Mouse (Mus musculus): ENCODE measurements around the gene Bcas1. TPM values are rescaled to one million over a fixed set of nuclear protein-coding genes. Genes with fewer than 3 reads are reported as not detected.

Gene Bcas1
- polyA plus RNA-seq, 1 experiment from 2014 or later = 1.00 TPM

- H3K27me3 ChIP-seq = peaks cover 8% of the 10 kb centered on the region; the same call in 1 of the 2 replicates
- H3K4me1 ChIP-seq = peaks cover 24% of the 10 kb centered on the region
- no peaks in the 10 kb centered on the region for H3K36me3 ChIP-seq (replicated peaks)
- peak overlapping the region; percentile 59 for H3K9ac ChIP-seq
- H3K4me3 ChIP-seq (replicated peaks) = peak overlapping the region; percentile 38
- no peaks in the 10 kb centered on the region for H3K9me3 ChIP-seq
- 24% methylated on average over 20 of the region's 20 CpGs for WGBS
- H3K4me2 ChIP-seq = peak overlapping the region; percentile 72
- ATAC-seq (ENCODE audit: low FRiP score) = peak; percentile 48
- peak overlapping the region; percentile 69 for H3K27ac ChIP-seq
These were observed 107.8 kb downstream of the Bcas1 start for GRCm38 (mm10) chr2:170319533-170320463.

- Histone ChIP-seq H3K4me3 (replicated peaks) (peak overlapping the region; percentile 38), H3K27me3 (peaks cover 8% of the 10 kb centered on the region; the same call in 1 of the 2 replicates), H3K36me3 (replicated peaks) (no peaks in the 10 kb centered on the region), H3K9me3 (no peaks in the 10 kb centered on the region), H3K4me2 (peak overlapping the region; percentile 72), H3K27ac (peak overlapping the region; percentile 69), H3K4me1 (peaks cover 23% of the 10 kb centered on the region), H3K9ac (peak overlapping the region; percentile 36; the same call in 1 of the 2 replicates)
- ATAC-seq (ENCODE audit: low FRiP score) = peak; percentile 94
- whole genome bisulfite sequencing = 10% methylated on average over 25 of the region's 25 CpGs
These were observed 108.7 kb downstream of the Bcas1 start for GRCm38 (mm10) chr2:170318713-170319532.

GRCm38 (mm10) chr2:170316774-170317173 lies 110.9 kb downstream of the Bcas1 start:
- no peak overlapping the region for H3K27ac ChIP-seq
- H3K4me1 ChIP-seq = peaks cover 14% of the 10 kb centered on the region
- no peaks in the 10 kb centered on the region for H3K9me3 ChIP-seq
- H3K27me3 ChIP-seq = peaks cover 4% of the 10 kb centered on the region; the same call in 1 of the 2 replicates
- H3K36me3 ChIP-seq (replicated peaks) = no peaks in the 10 kb centered on the region
- no peak for ATAC-seq (ENCODE audit: low FRiP score)
- no peak overlapping the region for H3K4me2 ChIP-seq
- no peak overlapping the region for H3K9ac ChIP-seq
- 91% methylated on average over 4 of the region's 4 CpGs for WGBS
- H3K4me3 ChIP-seq (replicated peaks) = no peak overlapping the region

GRCm38 (mm10) chr2:170316344-170316743 lies 111.3 kb downstream of the Bcas1 start:
- H3K9ac ChIP-seq = no peak overlapping the region
- peaks cover under 1% of the 10 kb centered on the region; the same call in 1 of the 2 replicates for H3K27me3 ChIP-seq
- no peak overlapping the region for H3K4me2 ChIP-seq
- no peak for ATAC-seq (ENCODE audit: low FRiP score)
- H3K4me3 ChIP-seq (replicated peaks) = no peak overlapping the region
- no peaks in the 10 kb centered on the region for H3K9me3 ChIP-seq
- WGBS = 90% methylated on average over 8 of the region's 8 CpGs
- no peak overlapping the region for H3K27ac ChIP-seq
- H3K36me3 ChIP-seq (replicated peaks) = no peaks in the 10 kb centered on the region
- H3K4me1 ChIP-seq = peaks cover 13% of the 10 kb centered on the region

- no peak overlapping the region for H3K27ac ChIP-seq
- peaks cover 4% of the 10 kb centered on the region; the same call in 1 of the 2 replicates for H3K27me3 ChIP-seq
- H3K36me3 ChIP-seq (replicated peaks) = no peaks in the 10 kb centered on the region
- no peak overlapping the region for H3K9ac ChIP-seq
- H3K4me2 ChIP-seq = no peak overlapping the region
- no peak for ATAC-seq (ENCODE audit: low FRiP score)
- peaks cover 15% of the 10 kb centered on the region for H3K4me1 ChIP-seq
- no peaks in the 10 kb centered on the region for H3K9me3 ChIP-seq
- no peak overlapping the region for H3K4me3 ChIP-seq (replicated peaks)
- WGBS = 92% methylated on average over 6 of the region's 6 CpGs
These were observed 116.7 kb downstream of the Bcas1 start for GRCm38 (mm10) chr2:170310988-170311359.

- 86% methylated on average over 13 of the region's 13 CpGs for WGBS
- H3K27me3 ChIP-seq = peaks cover 4% of the 10 kb centered on the region; the same call in 1 of the 2 replicates
- no peak for ATAC-seq (ENCODE audit: low FRiP score)
- H3K36me3 ChIP-seq (replicated peaks) = no peaks in the 10 kb centered on the region
- H3K27ac ChIP-seq = no peak overlapping the region
- peaks cover 15% of the 10 kb centered on the region for H3K4me1 ChIP-seq
- H3K4me3 ChIP-seq (replicated peaks) = no peak overlapping the region
- no peak overlapping the region for H3K9ac ChIP-seq
- no peak overlapping the region for H3K4me2 ChIP-seq
- H3K9me3 ChIP-seq = no peaks in the 10 kb centered on the region
These were observed 117.2 kb downstream of the Bcas1 start for GRCm38 (mm10) chr2:170310310-170310987.

- Histone ChIP-seq H3K27ac (no peak overlapping the region), H3K36me3 (replicated peaks) (no peaks in the 10 kb centered on the region), H3K4me3 (replicated peaks) (no peak overlapping the region), H3K9me3 (no peaks in the 10 kb centered on the region), H3K4me1 (peaks cover 15% of the 10 kb centered on the region), H3K27me3 (peaks cover 4% of the 10 kb centered on the region; the same call in 1 of the 2 replicates), H3K4me2 (no peak overlapping the region), H3K9ac (no peak overlapping the region)
- ATAC-seq (ENCODE audit: low FRiP score) = no peak
- WGBS = 60% methylated on average over 9 of the region's 9 CpGs
These were observed 118.7 kb downstream of the Bcas1 start for GRCm38 (mm10) chr2:170308966-170309365.

GRCm38 (mm10) chr2:170308033-170308820 lies 119.4 kb downstream of the Bcas1 start:
- no peaks in the 10 kb centered on the region for H3K36me3 ChIP-seq (replicated peaks)
- 54% methylated on average over 10 of the region's 10 CpGs for WGBS
- no peak overlapping the region for H3K27ac ChIP-seq
- H3K27me3 ChIP-seq = peaks cover 4% of the 10 kb centered on the region; the same call in 1 of the 2 replicates
- no peak overlapping the region for H3K4me2 ChIP-seq
- no peak overlapping the region for H3K9ac ChIP-seq
- peaks cover 15% of the 10 kb centered on the region for H3K4me1 ChIP-seq
- no peak for ATAC-seq (ENCODE audit: low FRiP score)
- H3K4me3 ChIP-seq (replicated peaks) = no peak overlapping the region
- no peaks in the 10 kb centered on the region for H3K9me3 ChIP-seq

GRCm38 (mm10) chr2:170307589-170308021 lies 120.0 kb downstream of the Bcas1 start:
- Histone ChIP-seq H3K36me3 (replicated peaks) (no peaks in the 10 kb centered on the region), H3K27ac (no peak overlapping the region), H3K4me3 (replicated peaks) (no peak overlapping the region), H3K9ac (no peak overlapping the region; the same call in 1 of the 2 replicates), H3K4me2 (no peak overlapping the region), H3K9me3 (no peaks in the 10 kb centered on the region), H3K27me3 (peaks cover 4% of the 10 kb centered on the region; the same call in 1 of the 2 replicates), H3K4me1 (peaks cover 15% of the 10 kb centered on the region)
- 51% methylated on average over 7 of the region's 7 CpGs for WGBS
- no peak for ATAC-seq (ENCODE audit: low FRiP score)

GRCm38 (mm10) chr2:170306637-170307320 lies 120.9 kb downstream of the Bcas1 start:
- Histone ChIP-seq H3K4me3 (replicated peaks) (no peak overlapping the region), H3K9ac (no peak overlapping the region), H3K27me3 (peaks cover 4% of the 10 kb centered on the region; the same call in 1 of the 2 replicates), H3K4me2 (no peak overlapping the region), H3K9me3 (no peaks in the 10 kb centered on the region), H3K36me3 (replicated peaks) (no peaks in the 10 kb centered on the region), H3K4me1 (peaks cover 15% of the 10 kb centered on the region), H3K27ac (no peak overlapping the region)
- no peak for ATAC-seq (ENCODE audit: low FRiP score)
- 89% methylated on average over 9 of the region's 9 CpGs for WGBS

- ATAC-seq (ENCODE audit: low FRiP score) = no peak
- 70% methylated on average over 12 of the region's 12 CpGs for WGBS
- H3K36me3 ChIP-seq (replicated peaks) = no peaks in the 10 kb centered on the region
- H3K4me2 ChIP-seq = no peak overlapping the region
- peaks cover 4% of the 10 kb centered on the region; the same call in 1 of the 2 replicates for H3K27me3 ChIP-seq
- H3K27ac ChIP-seq = no peak overlapping the region
- no peak overlapping the region for H3K4me3 ChIP-seq (replicated peaks)
- peaks cover 15% of the 10 kb centered on the region for H3K4me1 ChIP-seq
- no peak overlapping the region for H3K9ac ChIP-seq
- H3K9me3 ChIP-seq = no peaks in the 10 kb centered on the region
These were observed 122.9 kb downstream of the Bcas1 start for GRCm38 (mm10) chr2:170304766-170305165.

Measured in forebrain, embryonic 12.5 days (tissue).